Mouse (Mus musculus): Measurements from ENCODE around the gene Gm10142. TPM values are rescaled to one million over a fixed set of nuclear protein-coding genes. Genes with fewer than 3 reads are reported as not detected.
"Not testable (repeated sequence)": the region's sequence is repeated elsewhere in the genome, so short reads cannot be mapped to it uniquely, and the experiment has no call there.

Gene Gm10142
- polyA plus RNA-seq, 1 experiment from 2014 or later, result not detected

DNA sequence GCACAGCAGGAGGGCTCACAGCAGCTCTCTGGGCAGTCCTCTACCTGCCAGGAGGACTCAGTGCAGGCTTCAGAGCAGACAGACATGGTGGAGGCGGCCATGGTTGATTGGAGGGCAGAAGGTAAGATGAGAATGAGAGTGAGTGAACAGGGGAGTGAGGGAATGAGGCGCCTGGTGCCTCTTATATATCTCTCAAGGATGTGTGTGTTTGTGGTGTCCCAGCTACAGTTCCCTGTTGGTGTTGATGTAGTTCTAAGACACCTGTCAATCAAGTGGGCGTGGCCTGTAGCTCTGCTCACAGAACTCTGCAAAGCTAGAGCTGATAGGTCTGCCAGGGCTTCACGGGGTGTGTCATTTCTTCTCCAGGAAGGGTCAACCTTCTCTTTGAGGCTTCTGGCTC is 18.5 kb upstream of the Gm10142 start, which contains the start of gene Gm9508:
Gene Gm9508 (minus strand): TSS at position 101 of the 400 bp plus-strand sequence.
- Histone ChIP-seq H3K9ac (no peak within 1 kb of the TSS), H3K4me2 (no peak within 1 kb of the TSS), H3K27ac (no peak within 1 kb of the TSS), H3K9me3 (replicated peaks) (no peaks in the 10 kb centered on the region), H3K4me1 (no peaks in the 10 kb centered on the region), H3K36me3 (no peaks in the 10 kb centered on the region), H3K4me3 (replicated peaks) (no peak within 1 kb of the TSS), H3K27me3 (no peaks in the 10 kb centered on the region)
- ATAC-seq (replicated peaks; ENCODE audit: low FRiP score), result no peak
- WGBS, result 39% methylated on average over 4 of the region's 4 CpGs

DNA sequence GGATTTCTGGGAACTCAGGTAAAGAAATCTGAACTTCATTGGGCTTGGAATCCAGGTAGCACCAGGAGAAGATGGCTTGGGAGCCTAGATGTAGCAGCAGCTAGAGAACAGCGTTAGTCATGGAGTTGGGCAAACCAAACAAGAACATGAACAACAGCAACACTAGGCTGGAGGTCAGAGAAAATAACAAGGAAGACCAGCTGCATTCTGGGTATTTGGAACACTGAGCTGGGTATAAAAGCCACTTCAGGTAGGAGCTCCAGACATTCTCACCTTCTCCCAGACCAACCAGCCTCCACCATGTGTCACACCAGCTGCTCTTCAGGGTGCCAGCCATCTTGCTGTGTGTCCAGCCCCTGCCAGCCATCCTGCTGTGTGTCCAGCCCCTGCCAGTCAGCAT is 9.3 kb upstream of the Gm10142 start, which contains the start of gene Gm10272:
Gene Gm10272 (plus strand): TSS at position 301 of the 400 bp plus-strand sequence.
- no peak within 1 kb of the TSS for H3K27ac ChIP-seq
- no peaks in the 10 kb centered on the region for H3K4me1 ChIP-seq
- peaks cover 13% of the 10 kb centered on the region for H3K9me3 ChIP-seq (replicated peaks)
- ATAC-seq (replicated peaks; ENCODE audit: low FRiP score), result no peak
- WGBS, result 84% methylated on average over 1 of the region's 1 CpGs
- H3K9ac ChIP-seq, result no peak within 1 kb of the TSS
- no peak within 1 kb of the TSS for H3K4me3 ChIP-seq (replicated peaks)
- H3K4me2 ChIP-seq, result no peak within 1 kb of the TSS
- H3K27me3 ChIP-seq, result no peaks in the 10 kb centered on the region
- H3K36me3 ChIP-seq, result no peaks in the 10 kb centered on the region

DNA sequence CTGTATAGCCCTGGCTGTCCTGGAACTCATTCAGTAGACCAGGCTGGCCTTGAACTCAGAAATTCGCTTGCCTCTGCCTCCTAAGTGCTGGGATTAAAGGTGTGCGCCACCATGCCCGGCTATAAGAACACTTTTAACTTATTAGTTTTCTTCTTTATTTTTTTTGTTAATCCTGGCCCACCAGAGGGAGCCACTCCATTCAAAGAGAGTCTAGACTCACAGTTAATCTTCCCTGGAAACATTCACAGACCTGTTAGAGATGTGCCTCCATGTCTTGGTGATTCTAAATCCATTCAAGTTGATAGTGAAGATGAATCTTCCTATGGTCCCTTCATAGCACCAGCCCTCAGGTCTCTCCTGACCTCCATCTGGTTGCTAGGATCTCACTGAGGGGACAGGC is 5.8 kb upstream of the Gm10142 start:
- no peaks in the 10 kb centered on the region for H3K27me3 ChIP-seq
- ATAC-seq (replicated peaks; ENCODE audit: low FRiP score), result no peak
- H3K4me3 ChIP-seq (replicated peaks), result no peak overlapping the region
- H3K9ac ChIP-seq, result no peak overlapping the region
- H3K36me3 ChIP-seq, result no peaks in the 10 kb centered on the region
- H3K9me3 ChIP-seq (replicated peaks), result peaks cover 8% of the 10 kb centered on the region; the same call in 1 of the 2 replicates
- no peaks in the 10 kb centered on the region for H3K4me1 ChIP-seq
- H3K27ac ChIP-seq, result no peak overlapping the region
- no peak overlapping the region for H3K4me2 ChIP-seq
- WGBS, result 77% methylated on average over 3 of the region's 3 CpGs

DNA sequence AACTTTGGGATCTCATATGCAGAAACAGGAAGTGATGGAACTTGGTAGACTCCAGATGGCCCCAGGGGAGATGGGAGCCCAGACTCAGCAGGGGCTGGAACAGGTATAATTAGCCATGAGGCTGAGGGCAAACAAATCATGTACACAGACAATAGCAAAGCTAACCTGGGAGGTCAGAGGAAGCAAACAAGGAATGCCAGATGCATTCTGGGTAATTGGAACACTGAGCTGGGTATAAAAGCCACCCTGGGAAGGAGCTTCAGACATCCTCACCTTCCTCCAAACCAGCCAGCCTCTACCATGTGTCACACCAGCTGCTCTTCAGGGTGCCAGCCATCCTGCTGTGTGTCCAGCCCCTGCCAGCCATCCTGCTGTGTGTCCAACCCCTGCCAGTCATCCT is 4.5 kb upstream of the Gm10142 start, which contains the start of gene Gm10024:
Gene Gm10024 (plus strand): TSS at position 301 of the 400 bp plus-strand sequence.
- H3K27ac ChIP-seq; H3K36me3 ChIP-seq; H3K4me2 ChIP-seq; ATAC-seq (replicated peaks; ENCODE audit: low FRiP score); H3K4me3 ChIP-seq (replicated peaks); H3K9me3 ChIP-seq (replicated peaks); H3K9ac ChIP-seq; H3K4me1 ChIP-seq; H3K27me3 ChIP-seq: not testable (repeated sequence)

DNA sequence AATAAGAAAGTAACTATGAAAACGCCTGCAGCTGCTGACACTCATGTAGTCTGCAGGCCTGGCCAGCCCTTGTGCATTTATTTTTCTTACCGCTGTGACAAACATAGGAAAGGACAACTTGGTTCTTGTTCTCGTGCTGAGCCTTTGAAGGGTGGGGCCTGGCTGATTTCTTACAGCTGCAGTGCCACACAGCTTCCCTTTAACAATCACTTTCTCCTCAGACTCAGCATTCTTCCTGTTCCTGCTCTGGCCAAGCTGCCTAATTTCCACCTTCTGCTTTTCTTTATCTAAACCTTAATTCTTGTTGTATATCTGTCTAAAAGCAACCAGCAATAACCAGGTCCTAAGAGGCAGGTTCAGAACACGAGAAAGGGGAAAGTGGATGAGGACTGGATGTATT is 1.9 kb upstream of the Gm10142 start:
- Histone ChIP-seq H3K4me3 (replicated peaks) (no peak overlapping the region), H3K9me3 (replicated peaks) (no peaks in the 10 kb centered on the region), H3K4me1 (no peaks in the 10 kb centered on the region), H3K27me3 (no peaks in the 10 kb centered on the region), H3K4me2 (no peak overlapping the region), H3K27ac (no peak overlapping the region), H3K9ac (no peak overlapping the region), H3K36me3 (no peaks in the 10 kb centered on the region)
- ATAC-seq (replicated peaks; ENCODE audit: low FRiP score), result no peak
- WGBS, result 55% methylated on average over 4 of the region's 4 CpGs

DNA sequence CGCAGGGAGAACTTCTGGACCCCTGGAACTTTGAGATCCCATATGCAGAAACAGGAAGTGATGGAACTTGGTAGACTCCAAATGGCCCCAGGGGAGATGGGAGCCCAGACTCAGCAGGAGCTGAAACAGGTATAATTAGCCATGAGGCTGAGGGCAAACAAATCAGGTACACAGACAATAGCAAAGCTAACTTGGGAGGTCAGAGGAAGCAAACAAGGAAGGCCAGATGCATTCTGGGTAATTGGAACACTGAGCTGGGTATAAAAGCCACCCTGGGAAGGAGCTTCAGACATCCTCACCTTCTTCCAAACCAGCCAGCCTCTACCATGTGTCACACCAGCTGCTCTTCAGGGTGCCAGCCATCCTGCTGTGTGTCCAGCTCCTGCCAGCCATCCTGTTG is 4.7 kb downstream of the Gm10142 start, which contains the start of gene Krtap12-1:
Gene Krtap12-1 (plus strand): TSS at position 301 of the 400 bp plus-strand sequence.
- not testable (repeated sequence) for H3K4me3 ChIP-seq (replicated peaks); H3K27ac ChIP-seq; H3K36me3 ChIP-seq; H3K4me1 ChIP-seq; H3K9ac ChIP-seq; H3K4me2 ChIP-seq; H3K27me3 ChIP-seq; H3K9me3 ChIP-seq (replicated peaks); ATAC-seq (replicated peaks; ENCODE audit: low FRiP score)
- 78% methylated on average over 1 of the region's 1 CpGs for WGBS

DNA sequence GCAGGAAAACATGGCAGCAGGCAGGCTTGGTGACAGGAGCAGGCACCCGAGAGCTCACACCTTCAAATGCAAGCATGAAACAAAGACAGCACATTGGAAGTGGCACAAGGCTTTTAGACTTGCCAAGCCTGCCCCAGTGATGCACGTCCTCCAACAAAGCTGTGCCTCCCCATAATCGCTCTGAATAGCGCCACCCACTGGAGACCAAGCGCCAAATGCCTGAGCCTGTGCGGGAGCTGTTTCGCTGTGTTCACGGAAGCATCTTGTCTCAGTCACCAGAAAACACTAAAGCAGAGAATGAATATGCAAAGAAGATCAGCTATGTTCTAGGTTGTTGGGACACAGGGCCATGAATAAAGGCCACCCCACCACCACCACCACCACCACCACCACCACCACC is 9.2 kb downstream of the Gm10142 start:
- no peaks in the 10 kb centered on the region for H3K27me3 ChIP-seq
- ATAC-seq (replicated peaks; ENCODE audit: low FRiP score), result no peak

DNA sequence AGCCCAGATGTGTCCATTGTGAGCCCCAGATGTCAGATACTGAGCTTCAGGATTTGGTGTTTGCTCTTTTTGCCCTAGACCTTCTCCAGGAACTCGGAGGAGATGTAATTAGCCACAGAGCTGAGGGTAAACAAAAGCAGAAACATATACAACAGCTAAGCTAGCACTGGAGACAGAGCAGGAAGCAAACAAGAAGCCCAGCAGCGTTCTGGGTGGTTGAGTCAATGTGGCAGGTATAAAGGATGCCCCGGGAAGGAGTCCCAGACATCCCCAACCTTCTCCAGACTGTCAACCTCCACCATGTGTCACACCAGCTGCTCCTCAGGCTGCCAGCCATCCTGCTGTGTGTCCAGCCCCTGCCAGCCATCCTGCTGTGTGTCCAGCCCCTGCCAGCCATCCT is 10.6 kb downstream of the Gm10142 start, which contains the start of gene Gm10100:
Gene Gm10100 (plus strand): TSS at position 301 of the 400 bp plus-strand sequence.
- Histone ChIP-seq H3K4me1 (no peaks in the 10 kb centered on the region), H3K4me3 (replicated peaks) (no peak within 1 kb of the TSS), H3K9me3 (replicated peaks) (no peaks in the 10 kb centered on the region), H3K9ac (no peak within 1 kb of the TSS), H3K4me2 (no peak within 1 kb of the TSS), H3K36me3 (no peaks in the 10 kb centered on the region), H3K27me3 (no peaks in the 10 kb centered on the region), H3K27ac (no peak within 1 kb of the TSS)
- 49% methylated on average over 3 of the region's 3 CpGs for WGBS
- no peak for ATAC-seq (replicated peaks; ENCODE audit: low FRiP score)

More for the DNA sequence above, 9.2 kb downstream of the Gm10142 start:
- H3K27ac ChIP-seq, result no peak overlapping the region
- no peaks in the 10 kb centered on the region for H3K36me3 ChIP-seq
- no peaks in the 10 kb centered on the region for H3K4me1 ChIP-seq
- no peak overlapping the region for H3K4me2 ChIP-seq
- no peaks in the 10 kb centered on the region for H3K9me3 ChIP-seq (replicated peaks)
- no peak overlapping the region for H3K9ac ChIP-seq
- WGBS, result 81% methylated on average over 8 of the region's 8 CpGs
- H3K4me3 ChIP-seq (replicated peaks), result no peak overlapping the region

DNA sequence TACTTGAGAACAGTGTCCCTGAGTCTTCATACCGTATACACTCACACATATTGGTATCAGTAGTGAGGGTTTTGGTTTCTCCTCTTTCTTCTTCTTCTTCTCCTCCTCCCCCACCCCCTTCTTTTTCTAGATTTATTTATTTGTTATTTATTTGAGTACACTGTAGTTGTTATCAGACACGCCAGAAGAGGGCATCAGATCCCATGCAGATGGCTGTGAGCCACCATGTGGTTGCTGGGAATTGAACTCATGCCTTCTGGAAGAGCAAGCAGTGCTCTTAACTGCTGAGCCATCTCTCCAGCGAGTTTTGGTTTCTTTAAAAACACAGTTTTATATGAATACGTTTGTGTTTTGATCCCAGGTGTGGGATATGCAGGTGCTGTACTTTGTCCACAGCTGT is 12.7 kb downstream of the Gm10142 start:
- ATAC-seq (replicated peaks; ENCODE audit: low FRiP score), result no peak
- no peak overlapping the region for H3K4me3 ChIP-seq (replicated peaks)

DNA sequence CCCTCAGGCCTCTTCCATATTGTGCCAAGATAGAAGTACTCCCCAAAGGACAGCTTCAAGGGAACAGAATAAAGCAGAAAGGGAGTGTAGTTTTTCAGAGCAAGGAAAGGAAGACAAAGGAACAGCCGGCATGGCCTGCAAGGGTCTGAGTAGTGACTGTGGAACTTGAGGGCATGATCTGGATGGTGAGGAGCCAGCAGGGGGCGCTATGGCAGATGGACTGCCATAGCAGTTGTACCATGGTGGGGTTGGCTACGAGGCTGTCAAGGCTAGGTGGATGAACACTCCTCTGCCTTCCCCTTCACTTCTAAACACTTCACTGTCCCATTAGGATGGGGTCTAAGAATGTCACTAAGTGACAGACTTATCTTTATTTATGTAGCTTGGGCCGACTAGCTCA is 13.6 kb downstream of the Gm10142 start:
- Histone ChIP-seq H3K4me2 (no peak overlapping the region), H3K4me1 (no peaks in the 10 kb centered on the region), H3K27ac (no peak overlapping the region), H3K36me3 (no peaks in the 10 kb centered on the region), H3K9ac (no peak overlapping the region), H3K27me3 (no peaks in the 10 kb centered on the region), H3K4me3 (replicated peaks) (no peak overlapping the region), H3K9me3 (replicated peaks) (no peaks in the 10 kb centered on the region)
- ATAC-seq (replicated peaks; ENCODE audit: low FRiP score), result no peak
- 47% methylated on average over 4 of the region's 4 CpGs for WGBS

More for the DNA sequence above, 12.7 kb downstream of the Gm10142 start:
- Histone ChIP-seq H3K27me3 (no peaks in the 10 kb centered on the region), H3K9me3 (replicated peaks) (no peaks in the 10 kb centered on the region), H3K36me3 (no peaks in the 10 kb centered on the region), H3K4me1 (no peaks in the 10 kb centered on the region), H3K27ac (no peak overlapping the region), H3K4me2 (no peak overlapping the region), H3K9ac (no peak overlapping the region)
- WGBS, result 65% methylated on average over 4 of the region's 4 CpGs

DNA sequence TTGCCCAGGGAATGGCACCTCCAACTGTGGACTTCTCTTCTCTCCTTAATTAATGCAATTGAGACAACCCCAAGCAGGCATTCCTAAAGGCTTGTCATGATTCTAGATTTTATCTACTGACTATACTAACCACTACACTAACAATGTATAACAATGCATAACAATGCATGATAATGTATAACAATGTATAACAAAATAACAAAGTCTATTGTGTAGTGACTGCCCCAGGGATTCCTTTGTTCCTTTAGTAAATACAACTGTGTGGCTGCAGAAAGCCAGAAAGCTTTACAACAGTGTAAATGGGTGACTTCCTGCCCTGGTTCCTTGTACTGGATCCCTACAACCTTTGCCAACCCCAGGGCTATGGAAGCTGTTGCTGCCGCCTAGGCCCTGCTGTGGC is 20.3 kb downstream of the Gm10142 start:
- no peak overlapping the region for H3K27ac ChIP-seq
- H3K4me3 ChIP-seq (replicated peaks), result no peak overlapping the region
- H3K9me3 ChIP-seq (replicated peaks), result no peaks in the 10 kb centered on the region; the same call in 1 of the 2 replicates
- H3K4me1 ChIP-seq, result no peaks in the 10 kb centered on the region
- 97% methylated on average over 1 of the region's 1 CpGs for WGBS
- no peak overlapping the region for H3K4me2 ChIP-seq
- no peak for ATAC-seq (replicated peaks; ENCODE audit: low FRiP score)
- no peaks in the 10 kb centered on the region for H3K36me3 ChIP-seq
- no peak overlapping the region for H3K9ac ChIP-seq
- no peaks in the 10 kb centered on the region for H3K27me3 ChIP-seq

DNA sequence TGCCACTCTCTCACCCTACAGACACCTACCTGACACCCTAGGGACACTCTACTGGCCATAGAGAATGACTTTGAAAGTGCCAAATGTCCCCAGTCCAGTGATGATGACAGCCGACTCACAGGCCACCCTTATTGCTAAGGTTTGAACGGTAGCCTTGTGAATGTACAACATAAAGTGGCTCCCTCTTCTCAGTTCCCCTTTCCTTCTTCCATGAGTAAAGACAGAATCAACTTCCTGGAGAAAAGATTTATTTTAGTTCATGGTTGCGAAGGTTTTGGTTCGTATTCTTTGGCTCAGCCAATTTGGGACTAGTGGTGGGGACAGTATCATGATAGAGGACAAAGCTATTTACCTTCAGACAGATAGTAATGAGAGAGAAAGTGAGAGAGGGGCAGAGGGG is 23.3 kb downstream of the Gm10142 start:
- no peak overlapping the region for H3K9ac ChIP-seq
- no peak for ATAC-seq (replicated peaks; ENCODE audit: low FRiP score)
- no peaks in the 10 kb centered on the region for H3K27me3 ChIP-seq
- no peak overlapping the region for H3K4me2 ChIP-seq
- H3K9me3 ChIP-seq (replicated peaks), result no peaks in the 10 kb centered on the region; the same call in 1 of the 2 replicates
- H3K4me3 ChIP-seq (replicated peaks), result no peak overlapping the region
- no peak overlapping the region for H3K27ac ChIP-seq
- 81% methylated on average over 4 of the region's 4 CpGs for WGBS
- H3K36me3 ChIP-seq, result no peaks in the 10 kb centered on the region
- H3K4me1 ChIP-seq, result no peaks in the 10 kb centered on the region

All from kidney, embryonic 15.5 days (tissue).